Mouse (Mus musculus): ENCODE measurements around the gene Olig1.

DNA sequence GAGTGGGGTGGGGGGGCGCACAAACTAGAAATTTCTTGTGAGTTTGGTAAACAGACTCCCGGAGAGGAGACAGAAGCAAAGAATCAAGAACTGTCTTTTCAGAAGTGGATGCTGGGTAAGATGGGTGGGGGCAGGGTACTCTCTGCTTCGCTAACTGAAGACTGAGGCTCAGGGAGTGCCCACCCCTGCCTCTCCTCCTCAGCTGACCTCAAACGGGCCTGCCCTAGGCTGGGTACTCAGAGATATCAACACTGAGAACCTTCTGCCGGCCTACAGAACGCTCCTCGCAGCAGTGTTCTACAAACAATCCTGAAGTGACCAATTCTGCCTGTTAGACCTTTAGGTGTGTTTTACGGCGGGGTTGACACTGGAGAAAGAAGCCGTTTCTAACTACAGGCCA is 50.6 kb downstream of the Olig1 start:
- no peak for TF ChIP-seq CTCF (IDR thresholded peaks at IDR 0.05)
- no peak for TF ChIP-seq EP300 (IDR thresholded peaks at IDR 0.05)

Data from lung, postnatal 0 days (tissue).